Mouse (Mus musculus) left cerebral cortex, adult 9 months (tissue): ENCODE results near the gene Fam166b.

Source experiments
- DNase-seq, 2 experiments: peaks; one replicate each; pipeline ENCODE4 v3.0.0; 2022; ENCODE audit warnings: low spot score in 2 of 2

The Fam166b gene

DNA sequence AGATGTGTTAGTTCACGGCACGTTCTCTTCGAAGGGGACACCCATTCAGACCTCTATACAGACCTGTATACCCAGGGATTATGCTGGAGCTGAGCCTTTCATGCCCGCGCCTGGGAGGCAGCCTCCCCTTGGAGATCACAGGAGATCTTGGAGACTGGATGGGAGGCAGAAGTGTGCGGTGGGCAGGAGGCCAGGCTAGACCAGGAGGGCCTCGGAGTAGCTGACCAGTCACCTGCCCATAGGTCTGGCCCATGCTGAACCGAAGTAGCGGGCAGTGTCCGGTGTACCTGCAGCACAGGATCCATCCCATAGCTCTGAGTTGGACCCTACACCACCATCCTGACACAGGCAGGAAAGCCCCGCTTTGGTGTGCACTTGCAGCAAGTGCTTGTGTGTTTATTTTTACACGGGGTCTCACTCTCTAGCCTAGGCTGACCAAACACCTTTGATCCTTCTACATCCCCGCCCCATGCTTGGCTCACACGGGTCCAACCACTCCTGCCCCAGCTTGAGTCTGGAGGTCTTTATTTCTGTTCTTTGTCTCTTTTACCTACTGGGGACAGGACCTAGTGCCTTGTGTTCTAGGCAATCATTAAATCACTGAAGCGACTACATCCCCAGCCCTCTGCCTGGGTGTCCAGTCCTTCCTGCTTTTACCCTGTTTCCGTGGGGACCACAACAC is 613 bp downstream of the Fam166b start:
- DNase-seq: no peak

- no peak for DNase-seq
Measured at GRCm38 (mm10) chr4:43427501-43428179, 1.3 kb downstream of the Fam166b start.

GRCm38 (mm10) chr4:43426487-43426886 is 2.4 kb downstream of the Fam166b start:
- DNase-seq: no peak

- DNase-seq: no peak
Measured at GRCm38 (mm10) chr4:43425648-43426380, 3.1 kb downstream of the Fam166b start.

DNA sequence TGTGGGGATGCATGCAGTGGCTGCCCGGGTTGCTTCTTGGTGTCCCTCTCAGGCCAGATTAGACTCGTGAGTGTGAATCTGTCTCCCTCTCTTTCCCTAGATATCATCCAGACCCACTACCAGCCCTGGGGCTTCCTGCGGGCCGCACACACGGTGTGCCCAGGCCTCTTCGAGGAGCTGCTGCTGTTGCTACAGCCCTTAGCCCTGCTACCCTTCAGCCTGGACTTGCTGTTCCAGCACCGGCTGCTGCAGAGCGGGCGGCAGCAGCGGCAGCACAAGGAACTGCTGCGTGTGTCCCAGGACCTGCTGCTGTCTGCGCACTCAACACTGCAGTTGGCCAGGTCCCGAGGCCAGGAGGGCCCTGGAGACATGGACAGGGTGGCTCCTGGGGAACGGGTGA is 3.7 kb downstream of the Fam166b start:
- DNase-seq: no peak

- no peak for DNase-seq
Measured at GRCm38 (mm10) chr4:43424072-43424471, 4.9 kb downstream of the Fam166b start.

GRCm38 (mm10) chr4:43423267-43423934 is 5.5 kb downstream of the Fam166b start:
- DNase-seq: no peak

DNA sequence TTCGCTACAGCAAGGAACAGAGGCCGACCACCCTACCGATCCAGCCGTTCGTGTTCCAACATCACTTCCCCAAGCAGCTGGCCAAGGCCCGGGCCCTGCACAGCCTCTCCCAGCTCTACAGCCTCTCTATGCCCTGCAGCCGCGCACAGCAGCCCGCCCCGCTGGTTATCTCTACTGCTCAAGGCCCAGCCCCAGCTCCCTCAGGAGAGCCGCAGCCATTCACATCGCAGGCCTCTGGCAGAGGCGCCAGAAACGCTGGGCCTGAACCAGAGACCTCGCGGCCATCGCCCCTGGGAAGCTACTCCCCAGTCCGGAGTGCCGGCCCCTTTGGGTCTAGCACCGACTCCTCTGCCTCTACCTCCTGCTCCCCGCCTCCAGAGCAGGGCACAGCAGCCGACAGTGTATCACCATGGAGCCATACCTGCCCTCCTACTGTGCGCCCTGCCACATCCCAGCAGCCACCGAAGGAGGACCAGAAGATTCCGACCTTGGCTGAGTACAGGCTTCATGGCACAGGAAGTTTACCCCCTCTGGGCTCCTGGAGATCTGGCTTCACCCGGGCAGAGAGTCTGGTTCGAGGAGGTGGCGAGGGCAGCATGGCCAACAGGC is 7.2 kb downstream of the Fam166b start:
- no peak for DNase-seq

- DNase-seq: peak; percentile 42 to 85
Measured at GRCm38 (mm10) chr4:43420305-43420704, 8.6 kb downstream of the Fam166b start.

GRCm38 (mm10) chr4:43419801-43420281 is 9.1 kb downstream of the Fam166b start:
- no peak for DNase-seq

- no peak for DNase-seq
Measured at GRCm38 (mm10) chr4:43418973-43419656, 9.8 kb downstream of the Fam166b start.

- no peak for DNase-seq
Measured at GRCm38 (mm10) chr4:43418450-43418849, 10.5 kb downstream of the Fam166b start.

- no peak for DNase-seq
Measured at GRCm38 (mm10) chr4:43417269-43418062, 11.5 kb downstream of the Fam166b start.

DNA sequence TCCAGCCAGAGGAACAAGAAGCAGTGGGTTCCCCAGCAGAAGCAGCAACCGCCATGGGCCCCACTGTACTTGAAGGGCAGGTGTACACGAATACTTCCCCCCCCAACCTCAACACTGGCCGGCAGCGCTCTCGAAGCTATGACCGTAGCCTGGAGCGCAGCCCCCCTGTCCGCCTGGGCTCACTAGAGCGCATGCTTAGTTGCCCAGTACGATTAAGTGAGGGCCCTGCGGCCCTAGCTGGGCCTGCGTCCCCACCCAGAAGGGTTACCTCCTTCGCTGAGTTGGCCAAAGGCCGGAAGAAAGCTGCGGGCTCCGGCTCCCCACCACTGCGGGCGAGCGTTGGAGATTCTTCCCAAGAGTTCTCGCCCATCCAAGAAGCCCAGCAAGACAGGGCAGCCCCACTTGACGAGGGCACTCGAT is 12.9 kb downstream of the Fam166b start:
- DNase-seq: no peak

GRCm38 (mm10) chr4:43415221-43416070 is 13.5 kb downstream of the Fam166b start:
- DNase-seq: no peak

- DNase-seq: no peak
Measured at GRCm38 (mm10) chr4:43414761-43415160, 14.2 kb downstream of the Fam166b start.

DNA sequence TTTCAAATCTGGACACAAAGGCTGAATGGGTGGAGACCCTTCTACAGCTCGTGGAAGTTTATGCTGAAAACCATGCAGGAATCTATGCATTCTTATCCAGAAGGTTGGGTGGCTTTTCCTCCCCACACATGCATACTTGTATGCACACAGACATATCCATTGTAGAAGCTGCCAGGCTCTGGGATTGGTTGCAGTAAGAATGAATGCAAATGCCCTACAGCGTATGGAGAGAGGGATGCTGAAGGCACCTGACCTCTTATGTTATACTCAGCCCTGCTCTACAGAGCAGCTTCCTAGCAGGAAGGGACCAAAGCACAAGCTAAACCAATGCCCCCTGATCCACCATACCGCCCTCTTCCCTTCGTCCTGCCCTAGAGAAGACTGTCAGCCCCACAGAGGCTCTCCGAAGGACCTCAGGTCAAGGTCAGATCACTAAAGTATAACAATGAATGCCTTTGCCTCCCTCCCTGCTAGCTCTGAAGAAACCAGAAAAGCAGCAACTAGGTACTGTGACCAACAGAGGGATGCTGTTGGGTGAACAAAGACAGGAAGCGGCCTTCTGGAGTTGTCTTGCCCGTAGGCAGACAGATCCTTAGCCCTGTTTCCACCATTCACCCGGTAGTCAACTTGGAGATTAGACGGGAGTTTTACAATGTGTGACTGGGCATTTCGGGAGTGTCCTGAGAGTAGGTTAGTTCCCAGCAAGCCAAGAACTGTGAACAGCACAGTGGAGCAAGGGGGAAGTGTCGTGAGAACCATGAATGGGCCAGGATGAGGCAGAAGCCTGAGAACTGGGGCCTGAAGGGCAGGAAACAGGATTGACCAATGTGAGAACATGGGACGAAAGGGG is 21.6 kb downstream of the Fam166b start:
- DNase-seq: no peak
